Mouse (Mus musculus) lung, postnatal 4 days (tissue): ENCODE data around the gene Vmn1r91.
"Not testable (repeated sequence)": the region's sequence is repeated elsewhere in the genome, so short reads cannot be mapped to it uniquely, and the experiment has no call there.

Experiments
- DNase-seq, 2 experiments: peaks; one replicate each; pipeline ENCODE4 v3.0.0; 2021

Vmn1r91 gene

DNA sequence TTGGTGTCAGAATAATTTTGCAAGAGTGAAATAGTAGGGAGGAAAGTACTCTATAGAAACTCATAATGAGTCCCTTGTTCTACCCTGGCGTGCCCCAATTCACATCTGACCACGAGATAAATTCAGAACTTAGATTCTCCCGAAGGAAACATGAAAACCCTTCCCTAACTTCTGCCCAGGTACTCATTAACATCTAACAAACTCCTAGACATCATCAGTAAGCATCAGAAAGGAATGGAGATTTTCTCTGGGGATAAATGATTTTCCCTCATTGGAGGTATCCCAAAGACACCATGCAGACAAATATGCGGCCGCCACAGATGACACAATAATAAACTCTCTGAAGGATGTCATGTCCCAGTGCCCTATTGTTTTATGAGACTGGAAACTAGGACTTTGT, at the start of gene Vmn1r91:
TSS of gene Vmn1r91 (plus strand) at position 301 of the 400 bp plus-strand sequence.
- not testable (repeated sequence) for DNase-seq

DNA sequence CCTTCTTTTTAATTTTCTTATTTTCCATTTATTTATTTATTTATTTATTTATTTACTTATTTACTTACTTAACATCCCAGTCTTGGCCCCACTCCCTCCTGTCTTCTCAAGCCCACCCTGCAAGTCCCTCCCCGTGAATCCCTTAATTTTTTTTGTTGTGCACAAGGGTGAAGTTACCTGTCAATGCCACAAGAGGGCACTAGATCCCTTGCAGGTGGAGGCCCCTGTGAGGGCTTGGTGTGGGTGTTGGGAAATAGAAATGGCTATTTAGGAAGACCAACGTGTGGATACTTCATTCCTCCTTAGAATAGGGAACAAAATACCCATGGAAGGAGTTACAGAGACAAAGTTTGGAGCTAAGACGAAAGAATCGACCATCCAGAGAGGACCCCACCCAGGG, 35.4 kb upstream of the Vmn1r91 start:
- DNase-seq = not testable (repeated sequence)

DNA sequence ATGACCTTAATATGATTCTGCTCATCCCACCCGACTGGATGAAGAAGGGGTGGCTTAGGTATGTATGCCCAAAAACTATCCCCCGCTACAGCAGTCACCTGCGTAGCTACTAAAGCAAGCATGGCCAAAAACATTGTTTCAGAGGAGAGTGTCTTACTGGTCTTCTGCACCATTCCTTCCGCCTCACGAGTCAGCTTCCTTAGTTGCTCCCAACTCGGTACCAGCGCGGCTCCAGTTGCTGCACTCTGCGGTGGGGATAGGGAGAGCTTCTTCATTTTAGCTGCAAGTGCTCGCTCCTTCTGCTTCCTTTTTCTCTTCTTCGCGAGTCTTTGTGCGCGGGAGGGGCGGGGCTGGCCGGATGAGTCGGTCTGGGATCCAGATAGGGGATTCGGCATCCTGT, 21.4 kb upstream of the Vmn1r91 start:
- DNase-seq = not testable (repeated sequence)

DNA sequence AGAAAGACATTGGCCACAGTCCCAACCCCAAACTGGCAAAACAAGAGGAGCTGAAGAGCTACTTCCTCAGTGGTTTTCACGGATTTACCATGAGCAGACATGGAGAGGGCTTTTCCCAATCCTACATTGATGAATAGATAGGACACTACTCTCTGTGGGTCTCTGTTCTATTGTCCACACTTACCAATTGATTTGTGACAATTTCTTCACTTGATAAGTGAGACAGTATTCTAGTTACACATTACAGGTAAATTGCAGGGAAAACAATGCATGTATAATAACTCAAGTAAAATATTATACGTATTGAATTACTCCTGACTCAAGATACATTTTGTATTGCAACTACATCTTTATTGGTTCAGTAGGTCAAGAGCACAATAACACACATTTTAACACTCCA, 23.0 kb downstream of the Vmn1r91 start, which contains the start of gene Gm16442:
TSS of gene Gm16442 (minus strand) at position 101 of the 400 bp plus-strand sequence.
- not testable (repeated sequence) for DNase-seq

DNA sequence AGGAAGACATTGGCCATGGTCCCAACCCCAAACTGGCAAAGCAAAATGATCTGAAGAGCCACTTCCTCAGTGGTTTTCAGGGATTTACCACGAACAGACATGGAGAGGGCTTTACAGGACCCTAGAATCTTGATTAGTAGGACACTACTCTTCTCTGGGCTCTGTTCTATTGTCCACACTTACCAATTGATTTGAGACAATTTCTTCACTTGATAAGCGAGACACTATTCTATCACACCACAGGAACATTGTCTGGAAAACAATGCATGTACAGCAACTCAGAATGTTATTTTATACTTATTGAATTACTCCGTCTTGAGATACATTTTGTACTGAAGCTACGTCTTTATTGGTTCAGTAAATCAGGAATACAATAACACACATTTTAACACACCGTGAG, 39.5 kb downstream of the Vmn1r91 start, which contains the start of gene Vmn1r93:
TSS of gene Vmn1r93 (minus strand) at position 101 of the 400 bp plus-strand sequence.
- not testable (repeated sequence) for DNase-seq
